Mouse (Mus musculus) lung, postnatal 0 days (tissue): ENCODE results near the gene Taf9.
A peak's percentile ranks its signal among the peaks of the same experiment; 100 is the strongest.

Experiments used
- CTCF ChIP-seq: IDR thresholded peaks from 2 replicates; pipeline ENCODE4 v1.5.1; 2016; ENCODE audit warnings: antibody characterized with exemption, mild to moderate bottlenecking
- EP300 ChIP-seq: IDR thresholded peaks from 2 replicates; pipeline ENCODE4 v1.6.1; 2016; ENCODE audit warnings: antibody characterized with exemption, mild to moderate bottlenecking, control low read depth

DNA sequence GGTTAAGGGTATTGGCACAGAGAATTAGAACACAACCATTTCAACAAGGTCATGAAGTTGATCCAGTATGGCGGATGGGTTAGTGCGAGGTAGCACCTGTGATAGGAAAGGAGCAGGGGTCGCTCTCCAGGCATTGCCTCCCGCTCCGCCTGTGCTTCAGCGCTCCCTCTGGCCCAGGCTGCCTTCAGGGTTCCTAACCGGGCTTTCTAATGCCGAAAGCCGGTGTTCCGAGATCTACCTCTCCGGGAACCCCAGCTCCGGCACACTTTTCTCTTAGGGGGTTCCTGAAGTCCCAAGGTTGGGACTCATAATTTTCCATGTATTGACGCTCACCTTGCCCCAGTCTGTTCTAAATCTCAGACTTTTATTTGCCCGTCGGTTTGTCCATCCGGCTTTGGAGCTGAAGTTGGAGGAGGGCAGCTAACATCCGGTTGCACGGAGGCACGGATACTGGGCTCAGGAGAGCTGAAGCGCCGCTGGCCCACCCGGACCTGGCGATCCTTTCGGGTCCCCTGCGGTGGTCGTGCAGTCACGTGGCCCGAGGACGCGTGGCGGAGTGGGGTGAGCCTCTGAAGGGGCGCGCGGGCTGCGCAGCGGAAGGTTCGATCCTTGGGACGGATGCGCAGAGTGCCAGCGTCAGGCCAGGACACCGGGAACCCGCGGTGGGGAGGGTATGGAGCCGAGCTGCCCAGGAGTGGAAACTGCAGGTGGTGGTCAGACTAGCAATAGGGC is 18.1 kb downstream of the Taf9 start, which contains the start of gene Ccdc125:
- TF ChIP-seq CTCF = 0 out of 2 replicates have a peak, but pooled peaks have one; percentile 10
- no peak for TF ChIP-seq EP300
